Mouse (Mus musculus) cerebellum, postnatal 10 days (tissue): ENCODE measurements at regions not wholly inside any gene's neighbourhood (a gene's known extent, or its start where the extent isn't known, plus 50 kb on each side); places are given as distances from the start of the nearest gene placed in this dataset.

ENCODE experiments used
- DNase-seq, 2 experiments: peaks; one replicate each; pipeline ENCODE4 v3.0.0; 2021; ENCODE audit warnings: mixed read lengths in 2 of 2

DNA sequence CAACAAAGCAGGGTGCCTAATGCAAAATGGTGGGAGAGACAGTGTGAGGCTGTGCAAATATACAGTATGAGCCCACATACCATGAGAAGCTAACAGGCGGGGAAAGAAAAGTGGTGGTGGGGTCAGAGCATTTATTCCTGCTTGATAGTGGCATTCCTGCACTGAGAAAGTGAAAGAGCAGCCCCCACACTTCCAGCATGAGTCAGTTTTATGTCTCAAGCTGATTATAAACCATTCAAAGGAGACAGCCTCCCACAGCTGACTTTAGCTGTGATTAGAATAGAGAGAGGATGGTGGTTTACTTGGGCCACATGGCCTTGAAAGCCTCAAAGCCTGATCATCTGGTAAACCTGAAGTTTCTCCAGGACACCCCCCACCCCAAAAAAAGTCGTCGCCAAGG lies 64.4 kb downstream of the Gm43517 start:
- no peak for DNase-seq

DNA sequence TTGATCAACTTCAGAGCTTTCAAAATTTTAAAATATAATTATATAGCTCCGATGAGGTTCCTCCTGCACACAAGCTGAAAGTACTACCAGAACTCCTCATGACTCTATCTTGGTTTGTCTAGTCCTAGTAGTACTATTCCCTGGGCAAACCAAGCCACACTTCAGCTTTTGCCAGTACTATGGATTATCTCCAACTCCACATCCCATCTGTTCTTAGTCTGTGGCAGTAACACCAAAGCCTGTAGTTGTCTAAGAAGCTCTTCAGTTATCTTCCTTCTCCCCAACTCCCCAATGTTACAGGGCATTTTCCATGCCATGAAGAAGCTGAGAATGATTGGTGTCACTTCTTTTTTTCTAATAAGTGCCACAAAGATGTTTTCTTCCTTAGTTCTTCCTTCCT lies 83.1 kb downstream of the Gm43517 start:
- no peak for DNase-seq

DNA sequence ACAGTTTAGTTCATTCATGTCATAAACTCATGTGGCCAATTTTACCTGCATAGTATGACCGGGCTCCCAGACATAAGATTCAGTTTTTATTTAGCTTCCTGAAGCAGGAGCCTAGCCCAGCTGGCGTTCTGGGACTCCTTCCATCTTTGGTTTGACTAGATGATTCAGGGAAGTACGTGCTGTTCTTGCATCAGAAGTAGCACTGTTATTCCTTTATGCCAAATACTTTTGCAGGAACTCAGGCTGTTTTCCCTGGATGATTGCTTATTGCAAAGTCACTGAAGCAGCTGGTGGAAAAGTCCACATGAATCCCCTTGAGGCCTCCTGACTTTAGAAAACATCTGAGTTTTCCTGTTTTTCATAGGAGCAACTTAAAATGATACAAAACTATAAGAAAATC lies 88.4 kb downstream of the Gm43517 start:
- peak; percentile 28 to 40 for DNase-seq

DNA sequence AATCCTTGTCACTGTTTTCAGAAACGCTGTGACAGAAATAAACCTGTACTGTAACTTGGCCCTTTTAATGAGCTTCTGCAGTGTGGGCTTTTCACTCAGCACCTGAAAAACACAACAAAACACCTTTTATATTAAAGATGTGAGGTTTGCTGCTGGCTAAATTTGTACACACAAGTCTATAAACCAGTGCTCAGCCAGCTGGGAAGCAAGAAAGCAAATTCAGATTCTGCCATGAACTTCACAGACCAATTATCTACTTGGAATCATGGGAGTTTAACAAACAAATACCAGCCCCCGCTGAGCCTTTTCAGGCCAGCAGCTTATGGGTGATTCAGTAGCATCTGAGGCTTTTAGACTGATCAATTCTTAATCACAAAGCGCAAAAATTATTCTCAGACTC lies 95.7 kb downstream of the Gm43517 start:
- peak; percentile 1 to 7 for DNase-seq

DNA sequence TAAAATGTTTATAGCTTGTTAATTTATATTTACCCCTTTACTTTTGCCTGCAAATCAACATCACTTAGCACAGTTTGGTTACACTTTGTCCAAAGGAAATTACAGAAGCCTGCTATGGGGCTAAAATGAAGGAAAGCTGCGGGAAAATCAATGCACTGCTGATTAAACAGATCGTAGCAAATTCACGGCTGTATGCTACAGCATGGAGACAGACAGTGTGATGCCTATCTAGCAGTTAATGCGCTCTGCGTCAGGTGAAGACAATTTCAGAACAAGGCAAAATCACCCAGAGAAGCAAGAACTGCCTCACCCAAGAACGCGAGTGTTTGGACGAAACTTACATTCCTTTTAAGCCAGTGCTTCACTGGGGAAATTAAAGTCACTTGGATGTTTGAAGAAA lies 96.2 kb downstream of the Gm43517 start:
- DNase-seq = peak in 1 of 2 experiments; percentile 1

DNA sequence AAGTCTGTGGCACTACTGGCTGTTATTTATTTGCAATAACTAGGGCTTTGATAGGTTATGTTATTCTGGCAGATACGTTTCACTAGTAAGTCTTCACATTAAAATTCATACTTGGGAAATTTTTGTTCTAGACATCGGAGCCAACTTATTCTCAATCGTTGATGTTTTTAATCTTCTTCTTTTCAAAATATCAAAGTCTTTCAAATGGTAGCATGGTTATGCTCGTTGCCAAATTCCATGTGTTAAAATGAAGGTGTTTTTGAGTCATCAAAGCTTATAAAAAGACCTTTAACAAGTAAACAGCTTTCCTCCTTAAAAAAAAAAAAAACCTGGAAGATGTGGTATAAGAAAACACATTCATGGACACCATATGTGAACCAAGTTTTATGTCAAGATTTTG lies 97.4 kb downstream of the Gm43517 start:
- no peak for DNase-seq

DNA sequence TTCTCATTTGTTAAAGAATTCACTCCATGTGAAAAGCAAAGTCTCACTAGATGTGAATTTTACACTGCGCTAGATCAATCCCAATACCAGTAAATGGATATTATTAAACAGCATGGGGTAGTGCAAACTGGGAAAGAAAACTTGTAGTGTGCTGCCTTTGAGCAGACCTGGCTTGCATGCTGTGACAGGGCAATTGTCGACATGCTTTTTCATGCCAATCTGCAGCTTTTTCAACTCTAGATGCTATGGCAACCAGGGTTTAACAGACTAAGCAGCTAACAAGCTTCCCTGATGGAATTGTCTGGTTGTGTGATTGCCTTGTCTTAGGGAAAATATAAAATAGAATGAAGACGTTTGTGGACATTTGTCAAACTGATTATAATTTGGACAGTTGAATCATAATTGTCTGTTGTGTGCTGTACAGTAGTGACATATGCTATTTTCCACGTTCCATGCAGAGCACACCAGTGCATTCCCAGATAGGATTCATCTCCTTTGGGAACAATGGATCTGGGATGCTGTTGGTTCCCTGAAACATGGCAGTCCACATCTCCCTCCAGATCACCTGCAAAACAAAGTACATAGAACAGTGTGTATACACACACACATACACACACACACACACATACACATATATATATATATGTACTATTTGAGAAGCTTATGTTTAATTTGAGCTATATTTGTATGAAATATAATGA lies 99.2 kb downstream of the Gm43517 start:
- DNase-seq = peak; percentile 8 to 25

DNA sequence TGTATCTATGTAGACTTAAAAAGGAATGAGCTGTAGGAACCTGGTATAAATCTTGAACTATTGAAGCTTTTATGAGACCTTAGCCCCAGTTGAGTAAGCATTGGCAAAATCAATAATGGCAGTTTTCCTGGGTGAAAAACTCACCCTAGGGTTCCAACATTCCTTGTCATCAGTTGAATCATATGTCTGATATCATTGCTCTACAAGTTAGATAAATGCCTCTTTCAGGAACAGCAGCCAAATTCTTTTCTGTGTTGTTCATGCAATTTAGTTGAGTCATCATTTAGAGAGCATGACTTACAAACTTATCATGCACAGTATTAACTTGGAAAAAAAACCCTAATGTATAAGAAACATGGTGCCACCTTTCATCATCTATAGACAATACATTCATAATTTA lies 128.2 kb downstream of the Gm43517 start:
- no peak for DNase-seq

DNA sequence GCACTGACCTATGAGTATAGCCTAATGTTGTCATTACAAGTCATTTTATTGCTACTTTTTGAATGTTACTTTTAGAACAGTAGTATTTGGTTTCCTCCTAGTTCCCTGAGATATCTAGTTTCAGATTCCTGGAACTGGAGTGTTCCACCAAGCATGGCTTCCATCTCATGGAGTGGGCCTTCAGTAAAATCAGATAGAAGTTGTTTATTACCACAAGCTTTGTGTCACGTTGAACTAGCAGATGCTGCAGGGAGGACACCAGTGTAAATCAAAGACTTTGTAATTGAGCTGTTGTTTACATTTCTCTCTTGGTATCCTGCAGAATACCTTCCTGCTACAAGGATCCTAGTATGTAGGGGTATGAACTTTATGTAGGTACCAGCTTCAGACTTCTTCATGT lies 129.6 kb downstream of the Gm43517 start:
- DNase-seq = no peak
